Mouse (Mus musculus): ENCODE data around the gene Spata5. TPM values are rescaled to one million over a fixed set of nuclear protein-coding genes. Genes with fewer than 3 reads are reported as not detected.

The Spata5 gene
- total RNA-seq, 2 experiments from 2014 or later, result 28.1 to 29.2 TPM

- intact Hi-C loops (cut with DNase I), result no loop called here
- peak; percentile 93 for DNase-seq
Measured at GRCm38 (mm10) chr3:37420072-37420471, 376 bp downstream of the Spata5 start, which contains the start of gene Nudt6. Nudt6 (minus strand) TSS chr3:37420211.

GRCm38 (mm10) chr3:37420641-37421040 lies 945 bp downstream of the Spata5 start:
- no peak for DNase-seq
- intact Hi-C loops (cut with DNase I), result no loop called here

- intact Hi-C loops (cut with DNase I), result no loop called here
- DNase-seq, result no peak
Measured at GRCm38 (mm10) chr3:37421179-37421578, 1.5 kb downstream of the Spata5 start.

- DNase-seq, result no peak
- intact Hi-C loops (cut with DNase I), result no loop called here
Measured at GRCm38 (mm10) chr3:37426069-37426468, 6.4 kb downstream of the Spata5 start.

- intact Hi-C loops (cut with DNase I), result no loop called here
- DNase-seq, result no peak
Measured at GRCm38 (mm10) chr3:37430359-37430758, 10.7 kb downstream of the Spata5 start.

- intact Hi-C loops (cut with DNase I), result no loop called here
- no peak for DNase-seq
Measured at GRCm38 (mm10) chr3:37439770-37440169, 20.1 kb downstream of the Spata5 start.

GRCm38 (mm10) chr3:37443409-37443808 lies 23.7 kb downstream of the Spata5 start:
- intact Hi-C loops (cut with DNase I), result no loop called here
- no peak for DNase-seq

- intact Hi-C loops (cut with DNase I), result no loop called here
- DNase-seq, result no peak
Measured at GRCm38 (mm10) chr3:37455992-37456391, 36.3 kb downstream of the Spata5 start.

GRCm38 (mm10) chr3:37468170-37468569 lies 48.5 kb downstream of the Spata5 start:
- DNase-seq, result peak; percentile 0
- intact Hi-C loops (cut with DNase I), result loop anchor here (5.0 kb wide), 1 partner anchor 754 kb away; no protein-coding TSS in a partner anchor

- intact Hi-C loops (cut with DNase I), result loop anchor here (5.0 kb wide), 1 partner anchor 753 kb away; no protein-coding TSS in a partner anchor
- DNase-seq, result no peak
Measured at GRCm38 (mm10) chr3:37469353-37469752, 49.7 kb downstream of the Spata5 start.

- intact Hi-C loops (cut with DNase I), result loop anchor here (10.0 kb wide), 2 partner anchors 174 to 734 kb away; no protein-coding TSS in a partner anchor
- DNase-seq, result no peak
Measured at GRCm38 (mm10) chr3:37470867-37471266, 51.2 kb downstream of the Spata5 start.

GRCm38 (mm10) chr3:37472461-37472860 lies 52.8 kb downstream of the Spata5 start:
- no peak for DNase-seq
- intact Hi-C loops (cut with DNase I), result loop anchor here (10.0 kb wide), 2 partner anchors 172 to 732 kb away; no protein-coding TSS in a partner anchor

- intact Hi-C loops (cut with DNase I), result loop anchor here (10.0 kb wide), 2 partner anchors 168 to 728 kb away; no protein-coding TSS in a partner anchor
- no peak for DNase-seq
Measured at GRCm38 (mm10) chr3:37476485-37476884, 56.8 kb downstream of the Spata5 start.

- intact Hi-C loops (cut with DNase I), result loop anchor here (10.0 kb wide), 2 partner anchors 167 to 727 kb away; no protein-coding TSS in a partner anchor
- DNase-seq, result no peak
Measured at GRCm38 (mm10) chr3:37477438-37478188, 57.9 kb downstream of the Spata5 start.

GRCm38 (mm10) chr3:37479771-37480170 lies 60.1 kb downstream of the Spata5 start:
- no peak for DNase-seq
- intact Hi-C loops (cut with DNase I), result loop anchor here (10.0 kb wide), 2 partner anchors 165 to 725 kb away; no protein-coding TSS in a partner anchor

- intact Hi-C loops (cut with DNase I), result no loop called here
Measured at GRCm38 (mm10) chr3:37481295-37481694, 61.6 kb downstream of the Spata5 start.

GRCm38 (mm10) chr3:37482720-37483119 lies 63.0 kb downstream of the Spata5 start:
- intact Hi-C loops (cut with DNase I), result no loop called here
- no peak for DNase-seq

More at GRCm38 (mm10) chr3:37481295-37481694, 61.6 kb downstream of the Spata5 start:
- peak; percentile 0 for DNase-seq

GRCm38 (mm10) chr3:37483709-37484265 lies 64.1 kb downstream of the Spata5 start:
- no peak for DNase-seq
- intact Hi-C loops (cut with DNase I), result no loop called here

- intact Hi-C loops (cut with DNase I), result no loop called here
- no peak for DNase-seq
Measured at GRCm38 (mm10) chr3:37487639-37488038, 67.9 kb downstream of the Spata5 start.

- intact Hi-C loops (cut with DNase I), result no loop called here
- DNase-seq, result no peak
Measured at GRCm38 (mm10) chr3:37488173-37488572, 68.5 kb downstream of the Spata5 start.

- DNase-seq, result no peak
- intact Hi-C loops (cut with DNase I), result no loop called here
Measured at GRCm38 (mm10) chr3:37490025-37490424, 70.3 kb downstream of the Spata5 start.

GRCm38 (mm10) chr3:37500939-37501338 lies 81.2 kb downstream of the Spata5 start:
- intact Hi-C loops (cut with DNase I), result no loop called here
- no peak for DNase-seq

Data from left cerebral cortex, postnatal 4 days (tissue).